Mouse (Mus musculus) erythroblast, embryonic 14.5 days (primary cell): Measurements from ENCODE around the gene Vps37b.

Experiments used
- GATA1 ChIP-seq: IDR thresholded peaks from 2 replicates; pipeline ENCODE4 v1.6.1; 2012; ENCODE audit warnings: low read length, inconsistent platforms, mixed read lengths
- TAL1 ChIP-seq: IDR thresholded peaks from 3 replicates; pipeline ENCODE4 v1.6.1; 2012; ENCODE audit warnings: low read length, inconsistent platforms, mixed read lengths

GRCm38 (mm10) chr5:123981250-123981554 lies 50.9 kb downstream of the Vps37b start:
- TF ChIP-seq GATA1 (no peak), TAL1 (no peak)
